Mouse (Mus musculus) small intestine, adult 2 months (tissue): ENCODE results near the gene Itgb7.

Experiments
- CTCF ChIP-seq: fragments of 200-500 bp; IDR thresholded peaks from 2 replicates; pipeline ENCODE4 v1.5.1; 2012; ENCODE audit warnings: low read depth, mild to moderate bottlenecking, control low read depth, inconsistent platforms, low read length, moderate library complexity, mixed read lengths; ENCODE audit not compliant: insufficient replicate concordance, insufficient read length; ENCODE audit errors: extremely low read depth
- POLR2A ChIP-seq: fragments of 200-500 bp; IDR thresholded peaks from 2 replicates; pipeline ENCODE4 v1.6.1; 2012; ENCODE audit warnings: low read depth, mild to moderate bottlenecking, control low read depth, inconsistent platforms, low read length, moderate library complexity

DNA sequence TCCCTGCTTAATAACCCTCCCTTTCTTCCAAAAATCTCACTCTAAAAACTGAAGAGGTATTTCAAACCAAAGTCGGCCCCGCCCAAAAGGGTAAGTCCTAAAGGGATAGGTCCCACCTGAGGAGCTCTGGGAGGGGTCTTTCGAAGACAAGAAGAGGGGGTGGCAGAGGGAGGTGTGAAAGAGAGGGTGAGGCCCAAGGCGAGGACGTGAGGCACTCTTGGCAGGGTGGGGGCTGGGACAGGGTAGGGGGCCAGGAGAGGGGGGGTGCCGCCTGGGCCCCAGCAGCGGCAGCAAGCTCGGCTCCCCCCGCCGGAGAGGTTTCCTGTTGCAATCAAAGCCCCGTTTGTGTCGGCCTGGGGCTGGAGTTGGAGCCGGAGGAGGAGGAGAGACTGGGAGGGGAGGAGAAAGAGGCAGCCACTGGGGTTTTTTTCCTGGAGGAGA is 17.5 kb upstream of the Itgb7 start:
- TF ChIP-seq CTCF (no peak), POLR2A (no peak)
